Mouse (Mus musculus) kidney, embryonic 14.5 days (tissue): ENCODE data around the gene BC037034. TPM values are rescaled to one million over a fixed set of nuclear protein-coding genes. Genes with fewer than 3 reads are reported as not detected.
"Not testable (repeated sequence)": the region's sequence is repeated elsewhere in the genome, so short reads cannot be mapped to it uniquely, and the experiment has no call there.

ENCODE experiments used
- ATAC-seq: fragments of 200-750 bp; cut with Nextera tagmentation; 2 replicates; pipeline ENCODE4 v1.8.0; 2017; ENCODE audit warnings: moderate number of reproducible peaks, mild to moderate bottlenecking, moderate TSS enrichment, moderate library complexity; ENCODE audit not compliant: low FRiP score, low TSS enrichment
- H3K27ac ChIP-seq: fragments of 300-500 bp; sonication (generic); 2 replicates; pipeline ENCODE4 v1.5.1; 2014; ENCODE audit warnings: low read depth, mild to moderate bottlenecking, low read length, moderate library complexity, mixed read lengths
- H3K27me3 ChIP-seq: fragments of 300-500 bp; sonication (generic); 2 replicates; pipeline ENCODE4 v1.6.1; 2014; ENCODE audit warnings: mild to moderate bottlenecking, low read length; ENCODE audit not compliant: control insufficient read depth, insufficient read depth
- H3K36me3 ChIP-seq: fragments of 300-500 bp; sonication (generic); 2 replicates; pipeline ENCODE4 v1.6.1; 2014; ENCODE audit warnings: low read length, mixed read lengths; ENCODE audit not compliant: control insufficient read depth, insufficient read depth
- H3K4me1 ChIP-seq: fragments of 300-500 bp; sonication (generic); 2 replicates; pipeline ENCODE4 v1.6.1; 2014; ENCODE audit warnings: low read length, mixed read lengths; ENCODE audit not compliant: control insufficient read depth, insufficient read depth
- H3K4me2 ChIP-seq: fragments of 300-500 bp; sonication (generic); replicated peaks from 2 replicates; pipeline ENCODE4 v1.6.1; 2014; ENCODE audit warnings: low read depth, mild to moderate bottlenecking, low read length
- H3K4me3 ChIP-seq: fragments of 300-500 bp; sonication (generic); 2 replicates; pipeline ENCODE4 v1.5.1; 2014; ENCODE audit warnings: mild to moderate bottlenecking, low read length
- H3K9ac ChIP-seq: fragments of 300-500 bp; sonication (generic); 2 replicates; pipeline ENCODE4 v1.6.1; 2014; ENCODE audit warnings: low read depth, mild to moderate bottlenecking, low read length, moderate library complexity
- H3K9me3 ChIP-seq: fragments of 300-500 bp; sonication (generic); 2 replicates; pipeline ENCODE4 v1.6.1; 2016; ENCODE audit warnings: low read length; ENCODE audit not compliant: control insufficient read depth
- WGBS: fragments of 180-500 bp; shearing (Covaris S2); extraction: QIAGEN DNeasy Blood & Tissue Kit; methylation state at CpG from one replicate; pipeline ENCODE4 v1.1.7; 2014; 5-methylcytosine and 5-hydroxymethylcytosine counted together
- polyA plus RNA-seq: library from polyadenylated mRNA; unstranded; fragments of >200 nt; fragmentation: Nextera tagmentation; extraction: Ambion mirVana; gene quantifications from 2 replicates; pipeline ENCODE4 v1.2.1, GENCODE M21; 2014

The BC037034 gene
- polyA plus RNA-seq, 1 experiment from 2014 or later: 5.4 TPM

GRCm38 (mm10) chr5:138216632-138217031 is 47.2 kb downstream of the BC037034 start:
- not testable (repeated sequence) for H3K27ac ChIP-seq

More at GRCm38 (mm10) chr5:138216632-138217031, 47.2 kb downstream of the BC037034 start:
- H3K9ac ChIP-seq, H3K27me3 ChIP-seq, H3K36me3 ChIP-seq, ATAC-seq, H3K4me1 ChIP-seq, H3K4me2 ChIP-seq, H3K4me3 ChIP-seq: not testable (repeated sequence)
- peaks cover 17% of the 10 kb centered on the region; the same call in 1 of the 2 replicates for H3K9me3 ChIP-seq
- 95% methylated on average over 13 of the region's 13 CpGs for WGBS

Other genes starting within 250 kb of the BC037034 start
- not detected in 2 replicates for gene Smok3a, start 242.8 kb downstream of the BC037034 start, polyA plus RNA-seq
- gene Smok3b, start 242.6 kb downstream of the BC037034 start, polyA plus RNA-seq: not detected in 2 replicates
- gene Smok3c, start 210.8 kb downstream of the BC037034 start, polyA plus RNA-seq: not detected in 2 replicates
- gene Zkscan1, start 178.9 kb downstream of the BC037034 start, polyA plus RNA-seq: 16.5 and 33.7 TPM in 2 replicates
- gene Zscan21, start 147.1 kb downstream of the BC037034 start, polyA plus RNA-seq: 52.6 and 65.1 TPM in 2 replicates
- gene Zfp113, start 108.3 kb downstream of the BC037034 start, polyA plus RNA-seq: 13.4 and 26.1 TPM in 2 replicates
- gene Cops6, start 103.0 kb downstream of the BC037034 start, polyA plus RNA-seq: 253 and 294 TPM in 2 replicates
- gene Ap4m1, start 92.0 kb downstream of the BC037034 start, polyA plus RNA-seq: 18.1 and 22.6 TPM in 2 replicates
- 176 and 241 TPM in 2 replicates for gene Mcm7, start 91.6 kb downstream of the BC037034 start, polyA plus RNA-seq
- 80.9 and 109 TPM in 2 replicates for gene Taf6, start 76.6 kb downstream of the BC037034 start, polyA plus RNA-seq
- gene Cnpy4, start 76.5 kb downstream of the BC037034 start, polyA plus RNA-seq: 57.8 and 61.5 TPM in 2 replicates
- gene Mblac1, start 69.7 kb downstream of the BC037034 start, polyA plus RNA-seq: 9.7 and 10.2 TPM in 2 replicates
- 0.07 TPM in 1 of 2 replicates, not detected in the other for gene Nxpe5, start 38.1 kb downstream of the BC037034 start, polyA plus RNA-seq
- 47.7 and 66.4 TPM in 2 replicates for gene Lamtor4, start 8.6 kb downstream of the BC037034 start, polyA plus RNA-seq
- gene Gal3st4, start 8.8 kb upstream of the BC037034 start, polyA plus RNA-seq: 2.4 and 3.3 TPM in 2 replicates
- not detected in 2 replicates for gene Gm43720, start 15.9 kb upstream of the BC037034 start, polyA plus RNA-seq
- gene Gpc2, start 16.0 kb upstream of the BC037034 start, polyA plus RNA-seq: 5.1 and 7.9 TPM in 2 replicates
- 3.1 and 4.5 TPM in 2 replicates for gene Stag3, start 16.2 kb upstream of the BC037034 start, polyA plus RNA-seq
- not detected in 2 replicates for gene Pvrig, start 77.9 kb upstream of the BC037034 start, polyA plus RNA-seq
- 39.6 and 46.8 TPM in 2 replicates for gene Zfp157, start 177.4 kb upstream of the BC037034 start, polyA plus RNA-seq